Mouse (Mus musculus): ENCODE data around the gene Ift22.

Gene Ift22

DNA sequence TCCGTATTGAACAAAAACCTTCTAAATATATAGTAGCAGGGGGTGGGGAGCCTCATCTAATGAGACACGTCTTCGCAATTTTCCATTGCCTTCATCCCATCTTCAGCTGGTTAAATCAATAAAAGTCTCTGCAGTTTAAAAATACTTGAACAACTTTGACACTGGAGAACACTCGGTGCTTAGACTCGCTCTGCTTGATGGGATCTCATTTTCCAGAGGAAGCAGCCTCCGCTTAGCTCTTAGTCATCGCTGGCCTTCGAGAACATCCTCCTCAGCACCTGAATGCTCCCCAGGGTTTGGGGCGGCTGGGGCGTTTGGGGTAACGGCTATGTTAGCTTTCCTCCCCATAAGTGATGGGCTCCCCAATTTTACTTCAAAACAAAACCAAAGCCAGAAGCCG lies 37.1 kb downstream of the Ift22 start:
- DNase-seq (ENCODE audit: low read depth, low spot score): no peak

DNA sequence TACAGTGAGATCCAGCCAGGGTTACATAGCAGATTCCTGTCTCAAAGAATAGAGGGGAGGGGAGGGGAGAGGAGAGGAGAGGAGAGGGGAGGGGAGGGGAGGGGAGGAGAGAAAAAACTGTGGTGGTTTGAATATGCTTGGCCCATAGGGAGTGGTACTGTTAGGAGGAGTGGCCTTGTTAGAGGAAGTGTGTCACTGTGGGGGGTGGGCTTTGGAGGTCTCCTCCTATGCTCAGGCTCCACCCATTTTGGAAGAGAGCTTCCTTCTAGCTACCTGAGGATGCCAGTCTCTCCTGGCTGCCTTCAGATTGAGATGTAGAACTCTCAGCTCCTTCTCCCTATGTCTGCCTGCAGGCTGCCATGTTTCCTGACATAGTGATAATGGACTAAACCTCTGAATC lies 39.9 kb downstream of the Ift22 start:
- peak; percentile 82 for DNase-seq (ENCODE audit: low read depth, low spot score)

DNA sequence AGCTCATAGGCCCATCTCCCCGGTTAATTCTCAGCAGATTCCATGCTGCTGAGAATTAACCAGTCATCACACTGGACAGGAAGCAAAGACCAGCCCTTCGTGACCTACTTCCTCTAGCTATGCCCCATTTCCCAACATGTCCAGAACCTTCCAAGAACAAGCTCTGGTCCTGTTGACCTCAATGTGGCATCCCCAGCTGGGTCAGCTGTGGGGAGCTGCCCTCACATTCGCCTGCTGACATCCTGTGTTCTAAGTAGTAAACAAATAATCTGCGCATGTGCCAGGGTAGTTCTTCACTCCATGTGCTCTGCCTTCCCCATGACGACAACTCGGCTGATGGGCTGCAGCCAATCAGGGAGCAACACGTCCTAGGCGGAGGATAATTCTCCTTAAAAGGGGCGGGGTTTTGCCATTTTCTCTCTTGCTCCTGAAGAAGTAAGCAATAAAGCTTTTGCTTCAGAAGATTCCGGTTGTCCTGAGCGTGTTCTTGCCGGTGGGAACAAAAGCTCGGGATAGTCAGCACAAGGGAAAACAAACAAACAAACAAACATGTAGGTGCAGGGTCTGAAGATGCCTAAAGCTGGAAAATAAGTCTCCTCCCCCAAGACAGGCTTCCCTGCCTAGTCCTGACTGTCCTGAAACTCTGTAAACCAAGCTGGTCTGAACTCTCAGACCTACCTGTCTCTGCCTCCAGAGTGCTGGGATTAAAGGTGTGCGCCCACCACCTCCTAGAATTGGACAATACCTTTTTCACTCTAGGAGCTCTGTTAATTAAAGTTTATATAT lies 41.8 kb downstream of the Ift22 start:
- DNase-seq (ENCODE audit: low read depth, low spot score): peak; percentile 41

DNA sequence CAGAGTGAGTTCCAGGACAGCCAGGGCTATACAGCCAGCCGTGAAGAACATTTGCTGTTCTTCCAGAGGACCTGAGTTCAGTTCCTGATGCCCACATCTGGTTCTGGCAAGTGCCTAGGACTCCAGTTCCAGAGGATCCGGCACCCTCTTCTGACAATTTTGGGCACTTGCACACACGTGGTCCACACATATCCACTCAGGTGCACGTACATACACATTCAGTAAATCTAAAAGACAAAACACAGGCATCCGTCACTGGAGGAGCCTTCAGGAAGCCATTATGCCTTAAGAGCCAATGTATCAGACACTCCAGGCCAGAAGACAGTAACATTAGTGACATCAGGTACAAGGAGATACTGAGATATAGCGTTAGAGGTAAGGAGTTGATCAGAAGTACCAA lies 42.6 kb downstream of the Ift22 start:
- DNase-seq (ENCODE audit: low read depth, low spot score): peak; percentile 59

DNA sequence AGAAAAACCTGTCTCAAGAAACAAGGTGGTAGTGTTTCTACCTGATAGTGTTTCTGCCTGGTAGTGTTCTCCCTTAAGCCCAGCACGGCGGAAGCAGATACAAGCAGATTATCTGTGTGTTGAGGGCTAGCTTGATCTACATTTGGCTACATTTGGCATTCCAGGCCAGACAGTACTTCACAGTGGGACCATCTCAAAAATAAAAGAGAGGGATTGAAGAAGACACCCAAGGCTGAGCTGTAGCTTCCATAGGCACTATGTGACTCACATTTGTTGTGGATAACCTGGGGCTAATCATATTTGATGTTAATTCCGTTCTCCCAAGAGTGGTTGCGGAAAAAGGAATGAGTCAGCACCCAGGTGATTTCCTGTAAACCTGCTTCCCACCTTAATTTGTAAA lies 44.2 kb downstream of the Ift22 start:
- peak; percentile 51 for DNase-seq (ENCODE audit: low read depth, low spot score)

DNA sequence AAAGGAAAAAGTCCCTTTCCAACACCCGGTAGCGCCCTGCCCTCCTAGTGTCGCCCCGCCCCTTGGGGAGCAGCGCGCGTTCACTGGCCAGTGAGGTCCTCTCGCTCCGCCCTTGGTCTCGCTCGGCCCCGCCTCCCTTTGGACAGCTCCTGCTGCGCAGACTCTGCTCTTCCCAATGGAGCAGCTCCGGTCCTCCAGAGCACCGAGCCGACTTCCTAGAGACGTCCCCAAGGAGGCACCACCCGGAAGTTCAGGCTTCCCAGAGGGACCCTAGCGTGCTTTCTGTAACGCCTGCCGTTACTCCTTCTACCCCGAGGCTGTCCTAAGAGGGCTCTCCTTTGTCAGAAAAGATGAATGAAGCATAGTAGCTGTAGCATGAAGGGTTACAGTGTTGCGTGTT lies 45.1 kb downstream of the Ift22 start, which contains the start of gene Fis1:
Fis1 (plus strand) TSS at position 261 of the 400 bp plus-strand sequence.
- DNase-seq (ENCODE audit: low read depth, low spot score): peak; percentile 100

DNA sequence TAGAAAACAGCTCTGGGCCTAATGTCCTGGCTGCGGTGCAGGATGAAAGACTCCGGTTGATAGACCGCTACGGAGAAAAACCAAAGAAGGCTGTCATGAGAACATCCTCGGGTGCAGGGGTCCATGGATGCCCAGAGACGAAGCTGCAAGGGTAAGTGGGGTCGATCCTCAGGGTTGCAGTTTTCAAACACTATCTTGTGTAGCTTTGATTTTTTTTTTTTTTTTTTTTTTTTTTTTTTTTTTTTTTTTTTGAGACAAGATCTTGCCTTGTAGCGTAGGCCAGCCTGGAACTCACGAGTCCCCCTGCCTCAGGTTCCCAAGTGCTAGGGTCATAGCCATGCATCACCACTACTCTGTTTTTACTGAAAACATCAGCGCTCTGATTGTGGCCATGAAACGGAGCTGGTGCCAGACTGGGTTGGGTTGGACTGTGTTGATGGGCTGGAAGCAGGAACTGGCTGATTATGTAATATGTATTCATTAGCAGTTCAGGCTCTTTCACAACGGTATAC lies 45.5 kb downstream of the Ift22 start:
- no peak for DNase-seq (ENCODE audit: low read depth, low spot score)

DNA sequence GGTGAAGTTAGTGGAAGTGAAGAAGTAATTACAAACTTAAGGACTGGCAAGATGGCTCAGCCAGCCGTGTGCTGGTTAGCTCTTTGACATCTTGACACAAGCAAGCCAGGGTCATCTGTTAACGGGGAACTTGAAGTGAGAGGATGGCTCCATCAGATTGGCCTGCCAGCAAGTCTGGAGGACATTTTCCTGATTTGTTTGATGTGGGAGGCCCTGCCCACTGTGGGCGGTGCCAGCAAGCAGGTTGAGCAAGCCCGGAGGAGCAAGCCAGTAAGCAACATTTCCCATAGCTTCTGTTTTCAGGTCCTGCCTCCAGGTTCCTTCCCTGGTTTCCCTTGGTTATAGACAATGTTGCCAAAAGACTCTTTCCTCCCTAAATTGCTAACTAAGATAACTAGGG lies 47.7 kb downstream of the Ift22 start:
- DNase-seq (ENCODE audit: low read depth, low spot score): peak; percentile 74

DNA sequence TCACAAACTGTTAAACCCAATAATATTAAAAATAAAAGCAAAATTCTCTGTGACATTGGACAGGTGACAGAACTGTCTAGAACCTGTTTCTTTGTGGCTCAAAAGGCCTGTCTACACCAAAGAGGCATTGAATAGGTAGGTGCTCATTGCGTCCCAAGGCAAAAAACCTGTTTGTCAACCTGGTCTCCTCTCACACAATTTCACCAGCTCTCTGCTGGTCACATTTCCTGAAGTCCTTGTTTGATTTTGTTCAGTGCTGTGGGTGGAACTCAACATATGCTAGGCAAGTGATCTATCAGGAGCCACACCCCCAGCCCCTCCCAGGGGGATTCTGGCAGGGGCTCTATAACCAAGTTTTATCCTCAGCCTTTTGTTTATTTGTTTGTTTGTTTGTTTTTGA lies 49.3 kb downstream of the Ift22 start:
- no peak for DNase-seq (ENCODE audit: low read depth, low spot score)

DNA sequence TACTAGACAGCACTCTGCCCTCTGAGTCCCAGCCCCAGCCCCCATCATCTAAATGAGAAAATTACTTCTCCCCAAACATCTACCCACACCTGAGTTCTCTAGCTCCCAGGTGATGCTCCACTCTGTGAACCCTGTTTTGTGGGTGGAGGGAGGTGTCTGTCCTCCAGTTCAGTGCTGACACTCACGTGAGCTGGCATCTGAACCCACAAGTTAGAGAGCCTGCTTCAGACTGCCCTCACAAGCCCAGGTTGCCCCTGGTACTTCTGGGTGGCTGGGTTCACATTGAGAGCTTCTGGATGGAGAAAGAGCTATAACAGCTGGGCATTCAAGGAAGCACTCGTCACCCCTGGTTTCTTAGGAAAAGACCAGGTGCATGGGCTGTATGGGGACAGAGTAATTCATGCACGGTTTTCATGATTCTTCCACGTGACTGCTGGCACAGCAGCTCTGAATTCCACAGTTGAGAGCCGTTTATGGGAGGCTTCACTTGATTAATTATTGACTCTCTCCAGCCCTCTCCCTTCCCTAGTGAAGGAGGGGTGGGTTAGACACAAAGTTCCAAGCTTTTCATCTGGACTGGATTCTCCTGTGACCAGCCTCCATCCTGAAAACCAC lies 51.1 kb downstream of the Ift22 start:
- DNase-seq (ENCODE audit: low read depth, low spot score): no peak

DNA sequence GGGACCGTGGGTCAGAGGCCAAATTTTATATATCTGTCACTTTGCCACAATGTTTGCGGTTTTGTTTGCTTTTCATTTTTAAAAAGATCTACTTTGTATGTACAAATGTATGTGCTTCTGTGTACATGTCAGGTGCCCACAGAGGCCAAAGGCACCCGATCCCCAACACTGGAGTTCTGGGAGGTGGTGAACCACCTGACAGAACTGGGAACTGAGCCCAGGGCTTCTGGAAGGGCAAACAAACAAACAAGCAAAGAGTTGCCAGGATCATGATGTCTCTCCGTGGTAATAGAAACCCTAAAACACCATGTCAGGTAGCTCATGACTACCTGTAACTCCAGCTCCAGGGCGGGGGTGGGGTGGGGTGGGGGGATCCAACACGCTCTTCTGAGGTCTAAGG lies 52.1 kb downstream of the Ift22 start:
- no peak for DNase-seq (ENCODE audit: low read depth, low spot score)

DNA sequence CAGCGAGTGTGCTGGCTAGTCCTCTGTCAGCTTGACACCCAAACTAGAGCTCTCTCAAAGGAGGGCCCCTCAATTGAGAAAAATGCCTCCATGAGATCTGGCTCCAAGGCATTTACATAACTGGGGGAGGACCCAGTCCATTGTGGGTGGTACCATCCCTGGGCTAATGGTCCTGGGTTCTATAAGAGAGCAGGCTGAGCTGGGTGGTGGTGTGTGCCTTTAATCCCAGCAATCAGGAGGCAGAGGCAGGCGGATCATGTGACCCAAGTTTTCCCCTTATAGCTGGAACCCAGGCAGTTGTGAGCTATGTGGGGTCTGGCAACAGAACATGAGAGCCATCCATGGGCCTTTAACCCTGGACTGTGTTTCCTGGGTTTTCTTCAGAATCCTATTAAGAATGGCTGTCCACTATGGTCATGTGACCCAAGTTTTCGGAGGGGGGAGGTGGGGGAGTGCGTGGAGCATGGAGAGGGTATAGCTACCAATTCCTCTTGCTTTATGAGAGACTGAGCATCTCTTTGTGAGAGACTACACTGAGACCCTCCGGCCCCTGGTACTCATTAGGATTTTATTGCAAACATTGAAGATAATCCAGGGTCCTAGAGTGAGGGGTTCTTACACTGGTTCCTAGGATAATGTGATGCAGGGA lies 53.5 kb downstream of the Ift22 start:
- DNase-seq (ENCODE audit: low read depth, low spot score): peak; percentile 57

DNA sequence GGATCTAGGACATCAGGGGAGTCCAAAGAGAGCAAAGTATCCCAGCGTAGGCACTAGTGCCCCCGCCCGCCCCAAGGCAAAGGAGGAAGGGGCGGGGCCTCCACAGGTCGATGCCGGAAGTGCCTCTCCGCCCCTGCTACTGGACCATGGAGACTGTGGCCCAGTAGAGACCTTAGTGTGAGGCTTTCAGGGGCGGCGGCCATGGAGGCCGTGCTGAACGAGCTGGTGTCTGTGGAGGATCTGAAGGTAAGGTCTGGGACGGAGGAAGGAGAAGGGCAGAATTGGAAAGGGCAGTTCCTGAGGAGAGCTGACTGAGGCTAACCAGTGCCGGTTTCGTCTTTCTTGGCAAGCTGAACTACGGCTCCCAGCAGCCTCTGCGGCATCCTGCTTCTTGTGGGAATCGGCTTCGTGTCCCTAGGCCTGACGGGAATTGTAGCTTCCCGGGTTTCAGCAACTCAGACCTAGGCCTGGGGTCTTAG lies 54.1 kb downstream of the Ift22 start:
- peak; percentile 93 for DNase-seq (ENCODE audit: low read depth, low spot score)

DNA sequence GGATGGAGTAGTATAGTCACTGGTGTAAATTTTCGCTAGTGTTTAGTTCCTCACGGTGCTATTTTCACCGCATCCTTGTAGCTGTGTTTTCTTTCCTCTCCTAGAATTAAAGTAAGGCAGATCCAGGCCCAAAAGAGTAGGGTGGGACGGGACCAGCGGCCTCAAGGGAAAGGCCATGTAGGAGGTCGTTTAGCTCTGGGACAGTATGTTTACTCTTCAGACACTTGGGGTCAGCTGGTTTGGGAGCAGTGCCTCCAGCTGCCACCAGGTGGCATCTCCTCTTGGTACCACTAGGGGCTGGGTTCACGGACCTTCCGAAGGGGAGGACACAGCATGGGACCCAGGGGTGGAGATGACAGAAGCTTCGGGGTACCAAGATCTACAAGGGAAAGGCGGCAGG lies 54.6 kb downstream of the Ift22 start:
- peak; percentile 90 for DNase-seq (ENCODE audit: low read depth, low spot score)

DNA sequence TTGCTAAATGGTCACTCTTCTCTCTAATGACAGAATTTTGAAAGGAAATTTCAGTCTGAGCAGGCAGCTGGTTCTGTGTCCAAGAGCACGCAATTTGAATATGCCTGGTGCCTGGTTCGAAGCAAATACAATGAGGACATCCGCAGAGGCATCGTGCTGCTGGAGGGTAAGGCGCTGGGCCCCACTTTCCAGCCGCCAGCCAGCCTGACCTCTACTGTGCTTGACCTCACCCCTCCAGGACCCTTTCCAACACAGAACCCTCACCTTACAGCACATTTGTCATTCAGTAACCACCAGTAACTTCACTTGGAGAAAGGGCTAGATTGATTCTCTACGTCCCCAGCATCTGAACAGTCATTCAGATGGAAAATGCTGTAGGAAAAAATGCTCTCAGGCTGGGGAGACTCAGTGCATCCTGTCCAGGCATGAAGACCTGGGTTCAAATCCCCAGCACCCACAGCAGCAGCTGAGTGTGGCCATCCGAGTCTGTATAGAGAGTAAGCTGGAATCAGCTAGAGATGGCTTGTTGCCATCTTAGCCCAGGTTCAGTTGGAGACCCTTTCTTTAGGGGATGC lies 55.1 kb downstream of the Ift22 start:
- DNase-seq (ENCODE audit: low read depth, low spot score): no peak

All from ZHBTc4 (cell line).